22 mouse cellular contexts compared by ENCODE assay signal in the genomic region with DNA sequence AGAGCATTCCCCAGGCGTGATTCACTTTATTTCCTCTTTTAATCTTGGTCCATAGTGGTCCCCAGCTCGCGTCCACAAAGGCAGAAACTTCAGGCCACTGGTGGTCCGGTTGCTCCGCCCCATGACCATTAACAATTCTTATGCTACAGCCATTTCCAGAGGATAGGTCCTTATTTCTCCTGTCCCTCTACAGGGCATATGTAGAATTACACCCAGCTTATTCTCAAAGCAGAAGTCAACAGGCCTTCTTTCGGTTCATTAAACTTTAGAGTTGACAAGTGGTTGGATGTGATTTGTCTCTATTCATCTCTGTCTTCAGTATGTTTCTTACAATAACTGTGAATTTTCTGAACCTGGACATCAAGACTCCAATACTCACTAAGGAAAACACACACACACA.
DNase-seq lines count a peak whose midpoint lies in the region; ATAC-seq and TF ChIP-seq lines count a peak whose summit lies in the region.
"Had no signal": no experiment of that assay in that cellular context is flagged by ENCODE, and none has a peak within 500 bp of the region (broad histone marks: within the 10 kb centered on the region; RNA-seq: fewer than 3 reads in every experiment).

No protein-coding gene starts in this region.

- intact Hi-C loops in gastrocnemius, adult 2 months (cut with DNase I) = no loop called here

- TF ChIP-seq CTCF in gastrocnemius, adult 2 months (IDR thresholded peaks at IDR 0.05) = peak; percentile 15; the same call in 1 of the 2 replicates
- peak; percentile 18; the same call in 1 of the 2 replicates for TF ChIP-seq CTCF in liver, embryonic 14.5 days (IDR thresholded peaks at IDR 0.05; ENCODE audit: low read depth)

- no peak for ATAC-seq in liver, embryonic 14.5 days (ENCODE audit: insufficient read depth)
- no peak for ATAC-seq in liver, embryonic 12.5 days
- 0 out of 2 replicates have a peak, but pooled peaks have one; percentile 31 for ATAC-seq in megakaryocyte progenitor cell, adult 5-6 weeks (replicated peaks; ENCODE audit: poor library complexity)

- H3K27me3 ChIP-seq in liver, embryonic 14.5 days (ENCODE audit: control insufficient read depth, insufficient read depth, low read length) = no peaks in the 10 kb centered on the region
- H3K27me3 ChIP-seq in liver, embryonic 12.5 days (replicated peaks) = no peaks in the 10 kb centered on the region
- H3K27me3 ChIP-seq: heart, embryonic 12.5 days; liver, embryonic 15.5 days had no signal

- no peak for TF ChIP-seq EP300 in liver, embryonic 14.5 days (IDR thresholded peaks at IDR 0.05; ENCODE audit: low read depth)

- H3K4me1 ChIP-seq in liver, embryonic 14.5 days (replicated peaks; ENCODE audit: control insufficient read depth in 2 of 2, insufficient read depth in 2 of 2, low read length in 1 of 2) = no peaks in the 10 kb centered on the region
- no peaks in the 10 kb centered on the region for H3K4me1 ChIP-seq in liver, embryonic 12.5 days
- H3K4me1 ChIP-seq: heart, embryonic 12.5 days; liver, embryonic 15.5 days had no signal

- no peak overlapping the region for H3K9ac ChIP-seq in liver, embryonic 14.5 days (replicated peaks)
- no peak overlapping the region for H3K9ac ChIP-seq in liver, embryonic 12.5 days
- H3K9ac ChIP-seq: heart, embryonic 12.5 days; liver, embryonic 15.5 days had no signal

- 63% methylated on average over 6 of the region's 6 CpGs for WGBS in liver, embryonic 14.5 days (ENCODE audit: insufficient replicate concordance)
- WGBS in liver, embryonic 12.5 days (ENCODE audit: insufficient replicate concordance) = 65% methylated on average over 6 of the region's 6 CpGs

- H3K36me3 ChIP-seq in liver, embryonic 14.5 days (replicated peaks; ENCODE audit: control insufficient read depth, insufficient read depth, low read depth) = no peaks in the 10 kb centered on the region
- no peaks in the 10 kb centered on the region for H3K36me3 ChIP-seq in liver, embryonic 12.5 days
- H3K36me3 ChIP-seq: G1E; heart, embryonic 12.5 days; liver, embryonic 15.5 days had no signal

- no peak for DNase-seq in gastrocnemius, adult 2 months
- DNase-seq in gastrocnemius, adult 18-20 months (ENCODE audit: low spot score) = no peak
- DNase-seq in liver, embryonic 14.5 days (ENCODE audit: low read depth in 3 of 3, low spot score in 3 of 3) = no peak
- DNase-seq in ES-CJ7 (ENCODE audit: low read depth, low spot score) = peak; percentile 8
- DNase-seq in layer of hippocampus, adult 11-12 months (ENCODE audit: low spot score) = no peak
- no peak for DNase-seq in layer of hippocampus, adult 9-10 months (ENCODE audit: low spot score)
- DNase-seq: adrenal gland, postnatal 25 days; cerebellum, adult 2 months; gastrocnemius, postnatal 25 days; heart, postnatal 36 days; kidney, adult 2 months; kidney, postnatal 25 days; layer of hippocampus, postnatal 36 days; lung, postnatal 4 days; thymus, adult 18-20 months had no signal

- H3K4me2 ChIP-seq in liver, embryonic 14.5 days (ENCODE audit: low read depth) = no peak overlapping the region
- no peak overlapping the region for H3K4me2 ChIP-seq in liver, embryonic 12.5 days
- H3K4me2 ChIP-seq: heart, embryonic 12.5 days; liver, embryonic 15.5 days; midbrain, embryonic 11.5 days had no signal

- no peak overlapping the region for H3K4me3 ChIP-seq in gastrocnemius, adult 2 months
- H3K4me3 ChIP-seq in liver, embryonic 14.5 days (ENCODE audit: insufficient read depth in 1 of 2, low read depth in 2 of 2, low read length in 2 of 2) = no peak overlapping the region
- H3K4me3 ChIP-seq in liver, embryonic 12.5 days = no peak overlapping the region
- H3K4me3 ChIP-seq: heart, embryonic 12.5 days; liver, embryonic 15.5 days; myocyte had no signal

- no peaks in the 10 kb centered on the region for H3K9me3 ChIP-seq in liver, embryonic 14.5 days (ENCODE audit: control insufficient read depth, low read length)
- H3K9me3 ChIP-seq in liver, embryonic 12.5 days (replicated peaks) = no peaks in the 10 kb centered on the region
- H3K9me3 ChIP-seq: heart, embryonic 12.5 days; liver, embryonic 15.5 days had no signal

- H3K27ac ChIP-seq in gastrocnemius, adult 2 months = no peak overlapping the region
- H3K27ac ChIP-seq in liver, embryonic 14.5 days = no peak overlapping the region
- H3K27ac ChIP-seq in liver, embryonic 12.5 days = no peak overlapping the region
- H3K27ac ChIP-seq: liver, embryonic 15.5 days had no signal
